Mouse (Mus musculus) layer of hippocampus, adult 18-20 months (tissue): ENCODE measurements around the gene Xk. TPM values are rescaled to one million over a fixed set of nuclear protein-coding genes. Genes with fewer than 3 reads are reported as not detected.
"Not testable (repeated sequence)": the region's sequence is repeated elsewhere in the genome, so short reads cannot be mapped to it uniquely, and the experiment has no call there.

Source experiments
- DNase-seq, 2 experiments: peaks; one replicate each; pipeline ENCODE4 v3.0.0; 2022; ENCODE audit warnings: low spot score in 2 of 2
- total RNA-seq, 2 experiments: library from RNA; stranded (reverse); gene quantifications; 2 replicates each; pipeline ENCODE4 v1.2.3; 2021

Xk gene
- total RNA-seq, 2 experiments from 2014 or later = 12.9 to 17.9 TPM

- not testable (repeated sequence) for DNase-seq
Measured at GRCm38 (mm10) chrX:9316457-9316856, 43.9 kb downstream of the Xk start.

- DNase-seq = not testable (repeated sequence)
Measured at GRCm38 (mm10) chrX:9327954-9328353, 55.4 kb downstream of the Xk start.

GRCm38 (mm10) chrX:9332366-9332962 lies 59.9 kb downstream of the Xk start:
- DNase-seq = not testable (repeated sequence)

- peak; percentile 5 to 8 for DNase-seq
Measured at GRCm38 (mm10) chrX:9333035-9333434, 60.5 kb downstream of the Xk start.

- DNase-seq = not testable (repeated sequence)
Measured at GRCm38 (mm10) chrX:9334996-9335395, 62.4 kb downstream of the Xk start.

- not testable (repeated sequence) for DNase-seq
Measured at GRCm38 (mm10) chrX:9350327-9350726, 77.8 kb downstream of the Xk start, which contains the start of gene H2al1k. TSS of gene H2al1k (plus strand) at chrX:9350627.

Other genes with a start within 250 kb of the Xk start
- not detected for gene Fthl17e, start 239.3 kb upstream of the Xk start, total RNA-seq
- not detected for gene Fthl17f, start 209.7 kb upstream of the Xk start, total RNA-seq
- not detected for gene 4930402K13Rik, start 168.2 kb upstream of the Xk start, total RNA-seq
- gene Lancl3, start 72.9 kb upstream of the Xk start, total RNA-seq = 1 to 10 TPM; 4.8 to 6.9 TPM
- not detected for gene Gm14862, start 15.9 kb upstream of the Xk start, total RNA-seq
- gene H2al1m, start 11.0 kb downstream of the Xk start, total RNA-seq = not detected
- gene H2al1k, start 77.9 kb downstream of the Xk start, total RNA-seq = not detected
- under 1 TPM; 0.42 to 0.48 TPM for gene Cybb, start 215.0 kb downstream of the Xk start, total RNA-seq